Mouse (Mus musculus): ENCODE results near the gene Plxna4.

DNA sequence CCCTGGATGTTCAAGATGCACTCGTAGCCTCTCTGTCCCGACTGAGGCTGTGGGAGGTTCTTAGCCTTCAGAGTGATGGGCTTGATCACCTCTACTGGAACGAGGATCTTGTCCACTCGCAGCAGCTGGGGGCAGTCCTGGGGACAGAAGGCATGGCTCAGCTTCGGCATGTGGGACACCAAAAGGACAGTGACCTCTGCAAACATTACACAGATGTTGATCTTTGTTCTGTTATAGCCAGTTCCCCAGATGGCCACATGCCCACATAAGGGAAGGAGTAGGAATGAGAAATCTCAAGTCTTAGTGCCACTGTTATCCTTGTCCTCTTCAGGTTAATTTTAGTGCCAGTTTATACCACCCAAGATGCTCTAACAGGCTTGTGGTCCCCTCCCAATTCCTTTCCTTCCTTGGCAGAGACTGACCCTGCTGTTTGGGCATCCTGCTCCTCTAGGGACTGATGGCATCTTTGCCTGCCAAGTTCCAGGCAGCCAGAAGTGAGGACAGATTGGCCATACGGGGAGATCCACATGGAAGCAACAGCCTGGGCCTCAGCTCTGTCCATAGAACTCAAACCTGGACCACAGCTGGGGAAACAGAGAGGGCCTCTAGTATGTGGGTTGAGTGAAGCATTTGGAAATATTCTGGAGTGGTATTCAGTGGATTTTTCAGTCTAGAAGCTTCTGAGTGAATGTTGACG lies 363.8 kb downstream of the Plxna4 start:
- TF ChIP-seq CTCF (conservative IDR thresholded peaks at IDR 0.05 in 1 of 2, IDR thresholded peaks at IDR 0.05 in 1 of 2; ENCODE audit: low read depth in 2 of 2, low read length in 2 of 2) (no peak), MAFK (IDR thresholded peaks at IDR 0.05; ENCODE audit: insufficient replicate concordance, low read length) (no peak), KAT2A (IDR thresholded peaks at IDR 0.05; ENCODE audit: insufficient replicate concordance, low read length) (no peak), MXI1 (IDR thresholded peaks at IDR 0.05; ENCODE audit: low read depth, low read length) (no peak), TCF12 (IDR thresholded peaks at IDR 0.05; ENCODE audit: low read depth, low read length) (no peak), POLR2AphosphoS2 (IDR thresholded peaks at IDR 0.05; ENCODE audit: low read depth, low read length) (no peak)
